Mouse (Mus musculus) myocyte (in vitro differentiated cells): ENCODE data around the gene Sncg. TPM values are rescaled to one million over a fixed set of nuclear protein-coding genes. Genes with fewer than 3 reads are reported as not detected.
"Not testable (repeated sequence)": the region's sequence is repeated elsewhere in the genome, so short reads cannot be mapped to it uniquely, and the experiment has no call there.

Experiments
- H3K27me3 ChIP-seq: one replicate; pipeline ENCODE4 v1.6.1; 2011; ENCODE audit not compliant: control insufficient read depth, insufficient read depth, insufficient read length
- H3K36me3 ChIP-seq: one replicate; pipeline ENCODE4 v1.6.1; 2011; ENCODE audit not compliant: control insufficient read depth, insufficient read depth
- H3K4me2 ChIP-seq: one replicate; pipeline ENCODE4 v1.6.1; 2011; ENCODE audit warnings: low read depth, control low read depth
- H3K4me3 ChIP-seq: one replicate; pipeline ENCODE4 v1.5.1; 2011; ENCODE audit warnings: mild to moderate bottlenecking, control low read depth, moderate library complexity
- H3K79me2 ChIP-seq: one replicate; pipeline ENCODE4 v1.6.1; 2011; ENCODE audit not compliant: control insufficient read depth, insufficient read depth
- H3ac ChIP-seq: one replicate; pipeline ENCODE4 v1.6.1; 2011; ENCODE audit not compliant: control insufficient read depth, insufficient read length
- CEBPB ChIP-seq: IDR thresholded peaks from 2 replicates; pipeline ENCODE4 v1.6.1; 2011; ENCODE audit warnings: mild to moderate bottlenecking, moderate library complexity; ENCODE audit not compliant: poor library complexity, insufficient read depth, severe bottlenecking
- E2F4 ChIP-seq: IDR thresholded peaks from one replicate; pipeline ENCODE4 v1.6.1; 2011; ENCODE audit warnings: mild to moderate bottlenecking, control low read depth, moderate library complexity; ENCODE audit not compliant: insufficient read depth
- MAX ChIP-seq: IDR thresholded peaks from one replicate; pipeline ENCODE4 v1.6.1; 2011; ENCODE audit warnings: low read depth, mild to moderate bottlenecking, control low read depth
- MYOD1 ChIP-seq, 3 experiments: IDR thresholded peaks; one replicate each; pipeline ENCODE4 v1.6.1; 2011; ENCODE audit warnings: control low read depth in 2 of 3, low read depth in 2 of 3, mild to moderate bottlenecking in 2 of 3, moderate library complexity in 1 of 3; ENCODE audit not compliant: insufficient read length in 2 of 3, control insufficient read depth in 1 of 3
- MYOG ChIP-seq, 3 experiments: IDR thresholded peaks; one replicate each; pipeline ENCODE4 v1.6.1; 2011; ENCODE audit warnings: control low read depth in 2 of 3, low read depth in 2 of 3, mild to moderate bottlenecking in 2 of 3; ENCODE audit not compliant: insufficient read length in 2 of 3, control insufficient read depth in 1 of 3, insufficient read depth in 1 of 3
- POLR2A ChIP-seq: IDR thresholded peaks from one replicate; pipeline ENCODE4 v1.6.1; 2011; ENCODE audit warnings: low read depth, mild to moderate bottlenecking, control low read depth, moderate library complexity; ENCODE audit not compliant: insufficient read length
- POLR2AphosphoS2 ChIP-seq: IDR thresholded peaks from one replicate; pipeline ENCODE4 v1.6.1; 2011; ENCODE audit warnings: low read depth, control low read depth; ENCODE audit not compliant: insufficient read length
- REST ChIP-seq: IDR thresholded peaks from one replicate; pipeline ENCODE4 v1.6.1; 2011; ENCODE audit warnings: mild to moderate bottlenecking, control low read depth, moderate library complexity; ENCODE audit not compliant: insufficient read depth, insufficient read length
- SRF ChIP-seq: IDR thresholded peaks from one replicate; pipeline ENCODE4 v1.6.1; 2011; ENCODE audit warnings: low read depth; ENCODE audit not compliant: control insufficient read depth, insufficient read length
- TCF12 ChIP-seq: IDR thresholded peaks from one replicate; pipeline ENCODE4 v1.6.1; 2011; ENCODE audit warnings: mild to moderate bottlenecking, control low read depth; ENCODE audit not compliant: poor library complexity, insufficient read depth, severe bottlenecking
- TCF3 ChIP-seq: IDR thresholded peaks from one replicate; pipeline ENCODE4 v1.6.1; 2011; ENCODE audit warnings: low read depth, control low read depth; ENCODE audit not compliant: insufficient read length
- USF1 ChIP-seq: IDR thresholded peaks from one replicate; pipeline ENCODE4 v1.6.1; 2011; ENCODE audit warnings: low read depth, mild to moderate bottlenecking, control low read depth, moderate library complexity
- polyA plus RNA-seq: library from polyadenylated mRNA; unstranded; fragments of >200 nt; fragmentation: generic; extraction: Trizol; gene quantifications from one replicate; pipeline ENCODE4 v1.2.1, GENCODE M21; 2012; ENCODE audit warnings: missing spikeins

Gene Sncg
- polyA plus RNA-seq, 1 experiment, result 1.3 TPM

DNA sequence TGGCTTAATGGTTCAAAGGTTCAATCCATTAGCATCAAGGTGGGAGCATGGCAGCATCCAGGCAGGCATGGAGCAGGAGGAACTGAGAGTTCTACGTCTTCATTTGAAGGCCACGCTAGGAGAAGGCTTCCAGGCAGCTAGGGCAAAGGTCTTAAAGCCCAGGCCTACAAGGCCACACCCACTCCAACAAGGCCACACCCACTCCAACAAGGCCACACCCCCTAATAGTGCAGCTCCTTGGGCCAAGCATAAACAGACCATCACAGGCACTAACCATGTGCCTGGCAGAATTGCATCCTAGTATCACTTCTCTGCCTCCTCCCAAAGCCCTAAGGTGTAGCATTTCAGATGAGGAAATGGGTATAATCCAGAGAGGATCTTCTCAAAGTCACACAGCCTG, 2.8 kb downstream of the Sncg start:
- H3K36me3 ChIP-seq, result no peaks in the 10 kb centered on the region
- H3K4me3 ChIP-seq, result no peak overlapping the region
- no peak overlapping the region for H3K4me2 ChIP-seq
- H3K27me3 ChIP-seq, result no peaks in the 10 kb centered on the region
- H3ac ChIP-seq, result no peak overlapping the region
- no peak for TF ChIP-seq MYOG (IDR thresholded peaks at IDR 0.05; ENCODE audit: control insufficient read depth in 1 of 3, insufficient read depth in 1 of 3, insufficient read length in 2 of 3, low read depth in 2 of 3)
- no peak for TF ChIP-seq POLR2A
- TF ChIP-seq USF1, result no peak
- TF ChIP-seq SRF, result no peak
- no peak for TF ChIP-seq E2F4
- TF ChIP-seq POLR2AphosphoS2, result no peak
- TF ChIP-seq TCF12, result no peak
- TF ChIP-seq MAX, result no peak
- TF ChIP-seq TCF3, result no peak
- TF ChIP-seq MYOD1 (IDR thresholded peaks at IDR 0.05; ENCODE audit: control insufficient read depth in 1 of 3, insufficient read length in 2 of 3, low read depth in 2 of 3), result no peak
- no peak for TF ChIP-seq CEBPB
- TF ChIP-seq REST, result no peak
- no peaks in the 10 kb centered on the region for H3K79me2 ChIP-seq

DNA sequence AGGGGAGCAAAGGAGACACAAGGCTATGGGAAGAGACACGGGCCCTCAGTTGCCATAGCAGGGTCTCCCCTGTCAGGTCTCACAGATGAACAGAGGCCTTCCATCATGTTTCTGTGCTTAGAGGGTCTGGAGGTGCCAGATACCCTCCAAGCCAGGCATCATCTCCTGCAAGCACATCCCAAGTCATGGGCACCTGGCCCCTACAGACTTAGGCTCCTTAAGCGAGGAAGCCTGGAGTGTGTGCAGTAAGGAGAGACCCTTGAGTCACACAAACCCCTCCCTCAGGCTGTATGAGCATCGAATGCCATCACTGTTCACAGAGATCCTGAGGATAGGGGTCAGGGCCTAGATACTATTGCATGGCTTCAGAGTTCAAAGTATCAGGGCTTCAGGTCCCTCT, 3.7 kb downstream of the Sncg start:
- Histone ChIP-seq H3K36me3 (no peaks in the 10 kb centered on the region), H3K79me2 (no peaks in the 10 kb centered on the region), H3K4me2 (no peak overlapping the region), H3K27me3 (no peaks in the 10 kb centered on the region), H3ac (no peak overlapping the region), H3K4me3 (no peak overlapping the region)
- TF ChIP-seq SRF (no peak), E2F4 (no peak), MYOG (IDR thresholded peaks at IDR 0.05; ENCODE audit: control insufficient read depth in 1 of 3, insufficient read depth in 1 of 3, insufficient read length in 2 of 3, low read depth in 2 of 3) (no peak), MYOD1 (IDR thresholded peaks at IDR 0.05; ENCODE audit: control insufficient read depth in 1 of 3, insufficient read length in 2 of 3, low read depth in 2 of 3) (no peak), REST (no peak), POLR2A (no peak), TCF12 (no peak), USF1 (no peak), CEBPB (no peak), TCF3 (no peak), MAX (no peak), POLR2AphosphoS2 (no peak)

GRCm38 (mm10) chr14:34370203-34370602, 4.4 kb downstream of the Sncg start:
- H3K4me3 ChIP-seq, result no peak overlapping the region

GRCm38 (mm10) chr14:34365147-34365507, 9.5 kb downstream of the Sncg start:
- Histone ChIP-seq H3K36me3 (no peaks in the 10 kb centered on the region), H3K27me3 (no peaks in the 10 kb centered on the region), H3K79me2 (no peaks in the 10 kb centered on the region), H3K4me2 (no peak overlapping the region), H3K4me3 (no peak overlapping the region), H3ac (no peak overlapping the region)
- no peak for TF ChIP-seq POLR2A
- no peak for TF ChIP-seq CEBPB
- TF ChIP-seq MYOG (IDR thresholded peaks at IDR 0.05; ENCODE audit: control insufficient read depth in 1 of 3, insufficient read depth in 1 of 3, insufficient read length in 2 of 3, low read depth in 2 of 3), result no peak
- no peak for TF ChIP-seq TCF12
- TF ChIP-seq TCF3, result no peak
- no peak for TF ChIP-seq MAX
- TF ChIP-seq REST, result no peak
- TF ChIP-seq USF1, result no peak

More at GRCm38 (mm10) chr14:34370203-34370602, 4.4 kb downstream of the Sncg start:
- Histone ChIP-seq H3K36me3 (no peaks in the 10 kb centered on the region), H3K79me2 (no peaks in the 10 kb centered on the region), H3K27me3 (no peaks in the 10 kb centered on the region), H3K4me2 (no peak overlapping the region), H3ac (no peak overlapping the region)
- TF ChIP-seq USF1, result no peak

GRCm38 (mm10) chr14:34364254-34365146, 10.1 kb downstream of the Sncg start:
- H3K4me3 ChIP-seq, result peak overlapping the region; percentile 22
- H3K36me3 ChIP-seq, H3K27me3 ChIP-seq, H3K79me2 ChIP-seq: not testable (repeated sequence)
- H3K4me2 ChIP-seq, result peak overlapping the region; percentile 90
- H3ac ChIP-seq, result peak overlapping the region; percentile 11
